Mouse (Mus musculus) testis, adult 2 months (tissue): ENCODE data around the gene Txlng.

Experiments
- CTCF ChIP-seq: fragments of 200-500 bp; IDR thresholded peaks from 2 replicates; pipeline ENCODE4 v1.5.1; 2012; ENCODE audit warnings: low read depth, mild to moderate bottlenecking, inconsistent platforms, low read length, moderate library complexity; ENCODE audit not compliant: control insufficient read depth, insufficient read depth, insufficient replicate concordance
- POLR2A ChIP-seq: fragments of 200-500 bp; IDR thresholded peaks from 2 replicates; pipeline ENCODE4 v1.6.1; 2012; ENCODE audit warnings: low read depth, mild to moderate bottlenecking, inconsistent platforms, low read length, moderate library complexity; ENCODE audit not compliant: control insufficient read depth

DNA sequence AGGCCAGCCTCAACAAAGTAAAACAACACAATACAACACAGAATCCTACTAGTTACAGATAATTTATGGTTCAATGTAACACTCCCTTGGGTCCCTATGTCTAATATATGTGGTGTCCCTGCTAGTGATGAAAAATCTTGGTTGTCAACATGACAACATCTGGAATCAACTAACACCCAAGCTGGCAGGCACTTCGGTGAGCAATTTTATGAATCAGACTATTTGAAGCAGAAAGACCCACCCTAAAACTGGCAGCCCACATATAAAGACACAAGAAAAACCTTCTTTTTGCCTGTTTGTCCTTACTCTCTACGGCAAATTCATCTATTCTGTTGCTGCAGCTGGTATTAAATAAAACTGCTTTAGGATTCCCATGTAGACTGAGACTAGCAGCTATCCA lies 44.5 kb upstream of the Txlng start:
- no peak for TF ChIP-seq CTCF
- no peak for TF ChIP-seq POLR2A
